Mouse (Mus musculus) lung, postnatal 0 days (tissue): Measurements from ENCODE around the gene Gm9736. TPM values are rescaled to one million over a fixed set of nuclear protein-coding genes. Genes with fewer than 3 reads are reported as not detected.
A peak's percentile ranks its signal among the peaks of the same experiment; 100 is the strongest.
"Not testable (repeated sequence)": the region's sequence is repeated elsewhere in the genome, so short reads cannot be mapped to it uniquely, and the experiment has no call there.

Experiments used
- ATAC-seq: fragments of 200-750 bp; cut with Nextera tagmentation; 2 replicates; pipeline ENCODE4 v1.8.0; 2017; ENCODE audit warnings: moderate library complexity
- DNase-seq: peaks from one replicate; pipeline ENCODE4 v3.0.0-alpha.2; 2016; ENCODE audit warnings: low spot score
- H3K27ac ChIP-seq: fragments of 300-500 bp; sonication (generic); 2 replicates; pipeline ENCODE4 v1.5.1; 2014; ENCODE audit warnings: antibody characterized with exemption, mild to moderate bottlenecking, low read length, mixed read lengths
- H3K27me3 ChIP-seq: fragments of 300-500 bp; sonication (generic); replicated peaks from 2 replicates; pipeline ENCODE4 v1.6.1; 2014; ENCODE audit warnings: low read length, mixed read lengths; ENCODE audit not compliant: insufficient read depth
- H3K36me3 ChIP-seq: fragments of 300-500 bp; sonication (generic); 2 replicates; pipeline ENCODE4 v1.6.1; 2014; ENCODE audit warnings: low read length, mixed read lengths; ENCODE audit not compliant: insufficient read depth
- H3K4me1 ChIP-seq: fragments of 300-500 bp; sonication (generic); 2 replicates; pipeline ENCODE4 v1.6.1; 2014; ENCODE audit warnings: antibody characterized with exemption, low read depth, low read length, mixed read lengths; ENCODE audit not compliant: insufficient read depth
- H3K4me2 ChIP-seq: fragments of 300-500 bp; sonication (generic); replicated peaks from 2 replicates; pipeline ENCODE4 v1.6.1; 2014; ENCODE audit warnings: low read depth, mild to moderate bottlenecking, low read length, moderate library complexity, mixed read lengths
- H3K4me3 ChIP-seq: fragments of 300-500 bp; sonication (generic); 2 replicates; pipeline ENCODE4 v1.5.1; 2014; ENCODE audit warnings: low read depth, low read length
- H3K9ac ChIP-seq: fragments of 300-500 bp; sonication (generic); replicated peaks from 2 replicates; pipeline ENCODE4 v1.6.1; 2014; ENCODE audit warnings: low read depth, mild to moderate bottlenecking
- H3K9me3 ChIP-seq: fragments of 300-500 bp; sonication (generic); 2 replicates; pipeline ENCODE4 v1.6.1; 2016; ENCODE audit warnings: low read length, mixed read lengths
- CTCF ChIP-seq: IDR thresholded peaks from 2 replicates; pipeline ENCODE4 v1.5.1; 2016; ENCODE audit warnings: antibody characterized with exemption, mild to moderate bottlenecking
- EP300 ChIP-seq: IDR thresholded peaks from 2 replicates; pipeline ENCODE4 v1.6.1; 2016; ENCODE audit warnings: antibody characterized with exemption, mild to moderate bottlenecking, control low read depth
- WGBS: fragments of 180-500 bp; shearing (Covaris S2); extraction: QIAGEN DNeasy Blood & Tissue Kit; methylation state at CpG from one replicate; pipeline ENCODE4 v1.1.7; 2014; 5-methylcytosine and 5-hydroxymethylcytosine counted together
- polyA plus RNA-seq: library from polyadenylated mRNA; unstranded; fragments of >200 nt; fragmentation: Nextera tagmentation; extraction: Ambion mirVana; gene quantifications from 2 replicates; pipeline ENCODE4 v1.2.1, GENCODE M21; 2015

Gm9736 gene
- polyA plus RNA-seq, 1 experiment from 2014 or later = not detected

DNA sequence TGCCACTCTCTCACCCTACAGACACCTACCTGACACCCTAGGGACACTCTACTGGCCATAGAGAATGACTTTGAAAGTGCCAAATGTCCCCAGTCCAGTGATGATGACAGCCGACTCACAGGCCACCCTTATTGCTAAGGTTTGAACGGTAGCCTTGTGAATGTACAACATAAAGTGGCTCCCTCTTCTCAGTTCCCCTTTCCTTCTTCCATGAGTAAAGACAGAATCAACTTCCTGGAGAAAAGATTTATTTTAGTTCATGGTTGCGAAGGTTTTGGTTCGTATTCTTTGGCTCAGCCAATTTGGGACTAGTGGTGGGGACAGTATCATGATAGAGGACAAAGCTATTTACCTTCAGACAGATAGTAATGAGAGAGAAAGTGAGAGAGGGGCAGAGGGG, 12.2 kb downstream of the Gm9736 start:
- no peak for DNase-seq
- no peaks in the 10 kb centered on the region for H3K4me1 ChIP-seq
- no peak overlapping the region for H3K9ac ChIP-seq
- H3K9me3 ChIP-seq = no peaks in the 10 kb centered on the region
- H3K4me3 ChIP-seq = no peak overlapping the region
- H3K36me3 ChIP-seq = no peaks in the 10 kb centered on the region
- H3K27me3 ChIP-seq = no peaks in the 10 kb centered on the region
- ATAC-seq = no peak
- WGBS = 82% methylated on average over 4 of the region's 4 CpGs
- no peak overlapping the region for H3K27ac ChIP-seq
- TF ChIP-seq EP300 (no peak), CTCF (no peak)
- H3K4me2 ChIP-seq = no peak overlapping the region

- no peak for ATAC-seq
- Histone ChIP-seq H3K4me3 (no peak overlapping the region), H3K9me3 (no peaks in the 10 kb centered on the region), H3K9ac (no peak overlapping the region), H3K36me3 (no peaks in the 10 kb centered on the region), H3K4me2 (no peak overlapping the region), H3K4me1 (no peaks in the 10 kb centered on the region), H3K27ac (no peak overlapping the region), H3K27me3 (no peaks in the 10 kb centered on the region)
- DNase-seq = no peak
- 86% methylated on average over 1 of the region's 1 CpGs for WGBS
- TF ChIP-seq CTCF (no peak), EP300 (no peak)
These were observed 15.2 kb downstream of the Gm9736 start for GRCm38 (mm10) chr10:77735928-77736327.

DNA sequence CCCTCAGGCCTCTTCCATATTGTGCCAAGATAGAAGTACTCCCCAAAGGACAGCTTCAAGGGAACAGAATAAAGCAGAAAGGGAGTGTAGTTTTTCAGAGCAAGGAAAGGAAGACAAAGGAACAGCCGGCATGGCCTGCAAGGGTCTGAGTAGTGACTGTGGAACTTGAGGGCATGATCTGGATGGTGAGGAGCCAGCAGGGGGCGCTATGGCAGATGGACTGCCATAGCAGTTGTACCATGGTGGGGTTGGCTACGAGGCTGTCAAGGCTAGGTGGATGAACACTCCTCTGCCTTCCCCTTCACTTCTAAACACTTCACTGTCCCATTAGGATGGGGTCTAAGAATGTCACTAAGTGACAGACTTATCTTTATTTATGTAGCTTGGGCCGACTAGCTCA, 21.9 kb downstream of the Gm9736 start:
- H3K27ac ChIP-seq = no peak overlapping the region
- 31% methylated on average over 4 of the region's 4 CpGs for WGBS
- no peak overlapping the region for H3K4me3 ChIP-seq
- H3K27me3 ChIP-seq = no peaks in the 10 kb centered on the region
- H3K4me1 ChIP-seq = no peaks in the 10 kb centered on the region
- TF ChIP-seq EP300 (no peak), CTCF (peak; percentile 49)
- no peak overlapping the region for H3K9ac ChIP-seq
- no peaks in the 10 kb centered on the region for H3K9me3 ChIP-seq
- H3K36me3 ChIP-seq = no peaks in the 10 kb centered on the region
- no peak overlapping the region for H3K4me2 ChIP-seq
- ATAC-seq (no peak), DNase-seq (no peak)

- DNase-seq (no peak), ATAC-seq (no peak)
- Histone ChIP-seq H3K27me3 (no peaks in the 10 kb centered on the region), H3K27ac (no peak overlapping the region), H3K4me1 (no peaks in the 10 kb centered on the region), H3K9me3 (no peaks in the 10 kb centered on the region), H3K4me3 (no peak overlapping the region), H3K9ac (no peak overlapping the region), H3K36me3 (no peaks in the 10 kb centered on the region), H3K4me2 (no peak overlapping the region)
- TF ChIP-seq CTCF (0 out of 2 replicates have a peak, but pooled peaks have one; percentile 4), EP300 (no peak)
- WGBS = 47% methylated on average over 4 of the region's 4 CpGs
These were observed 22.9 kb downstream of the Gm9736 start for GRCm38 (mm10) chr10:77728280-77728679.

DNA sequence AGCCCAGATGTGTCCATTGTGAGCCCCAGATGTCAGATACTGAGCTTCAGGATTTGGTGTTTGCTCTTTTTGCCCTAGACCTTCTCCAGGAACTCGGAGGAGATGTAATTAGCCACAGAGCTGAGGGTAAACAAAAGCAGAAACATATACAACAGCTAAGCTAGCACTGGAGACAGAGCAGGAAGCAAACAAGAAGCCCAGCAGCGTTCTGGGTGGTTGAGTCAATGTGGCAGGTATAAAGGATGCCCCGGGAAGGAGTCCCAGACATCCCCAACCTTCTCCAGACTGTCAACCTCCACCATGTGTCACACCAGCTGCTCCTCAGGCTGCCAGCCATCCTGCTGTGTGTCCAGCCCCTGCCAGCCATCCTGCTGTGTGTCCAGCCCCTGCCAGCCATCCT, 25.0 kb downstream of the Gm9736 start, which contains the start of gene Gm10100:
TSS of gene Gm10100 (plus strand) at position 301 of the 400 bp plus-strand sequence.
- Histone ChIP-seq H3K27me3 (no peaks in the 10 kb centered on the region), H3K9me3 (no peaks in the 10 kb centered on the region), H3K4me1 (no peaks in the 10 kb centered on the region), H3K36me3 (no peaks in the 10 kb centered on the region), H3K9ac (no peak within 1 kb of the TSS), H3K4me2 (no peak within 1 kb of the TSS), H3K27ac (no peak within 1 kb of the TSS), H3K4me3 (no peak within 1 kb of the TSS)
- no peak for ATAC-seq
- 10% methylated on average over 3 of the region's 3 CpGs for WGBS
- TF ChIP-seq CTCF (no peak), EP300 (no peak)
- no peak for DNase-seq

DNA sequence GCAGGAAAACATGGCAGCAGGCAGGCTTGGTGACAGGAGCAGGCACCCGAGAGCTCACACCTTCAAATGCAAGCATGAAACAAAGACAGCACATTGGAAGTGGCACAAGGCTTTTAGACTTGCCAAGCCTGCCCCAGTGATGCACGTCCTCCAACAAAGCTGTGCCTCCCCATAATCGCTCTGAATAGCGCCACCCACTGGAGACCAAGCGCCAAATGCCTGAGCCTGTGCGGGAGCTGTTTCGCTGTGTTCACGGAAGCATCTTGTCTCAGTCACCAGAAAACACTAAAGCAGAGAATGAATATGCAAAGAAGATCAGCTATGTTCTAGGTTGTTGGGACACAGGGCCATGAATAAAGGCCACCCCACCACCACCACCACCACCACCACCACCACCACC, 26.3 kb downstream of the Gm9736 start:
- ATAC-seq = no peak
- no peaks in the 10 kb centered on the region for H3K27me3 ChIP-seq
- no peaks in the 10 kb centered on the region for H3K4me1 ChIP-seq
- H3K9me3 ChIP-seq = no peaks in the 10 kb centered on the region
- H3K4me3 ChIP-seq = no peak overlapping the region
- 70% methylated on average over 8 of the region's 8 CpGs for WGBS
- no peak overlapping the region for H3K4me2 ChIP-seq
- no peak overlapping the region for H3K9ac ChIP-seq
- peak; percentile 7; the same call in 1 of the 2 replicates for TF ChIP-seq CTCF
- no peak for TF ChIP-seq EP300
- no peaks in the 10 kb centered on the region for H3K36me3 ChIP-seq
- H3K27ac ChIP-seq = no peak overlapping the region
- no peak for DNase-seq

- not testable (repeated sequence) for H3K9me3 ChIP-seq
These were observed 30.9 kb downstream of the Gm9736 start, which contains the start of gene Krtap12-1 for GRCm38 (mm10) chr10:77720299-77720698. Krtap12-1 (plus strand) TSS chr10:77720599.

More at GRCm38 (mm10) chr10:77720299-77720698, 30.9 kb downstream of the Gm9736 start, which contains the start of gene Krtap12-1:
- not testable (repeated sequence) for H3K4me1 ChIP-seq, H3K27ac ChIP-seq, H3K4me2 ChIP-seq, H3K36me3 ChIP-seq, ATAC-seq, H3K4me3 ChIP-seq, H3K27me3 ChIP-seq, DNase-seq, H3K9ac ChIP-seq
- 73% methylated on average over 1 of the region's 1 CpGs for WGBS
